Mouse (Mus musculus) kidney, embryonic 16.5 days (tissue): ENCODE data around the gene Nrm. TPM values are rescaled to one million over a fixed set of nuclear protein-coding genes. Genes with fewer than 3 reads are reported as not detected.
A peak's percentile ranks its signal among the peaks of the same experiment; 100 is the strongest.

Experiments
- ATAC-seq: fragments of 200-750 bp; cut with Nextera tagmentation; 2 replicates; pipeline ENCODE4 v1.8.0; 2017; ENCODE audit warnings: moderate TSS enrichment; ENCODE audit not compliant: low FRiP score, low TSS enrichment
- H3K27ac ChIP-seq: fragments of 300-500 bp; sonication (generic); 2 replicates; pipeline ENCODE4 v1.5.1; 2014; ENCODE audit warnings: low read length
- H3K27me3 ChIP-seq: fragments of 300-500 bp; sonication (generic); 2 replicates; pipeline ENCODE4 v1.6.1; 2014; ENCODE audit warnings: low read length, control low read depth, mixed read lengths; ENCODE audit not compliant: insufficient read depth
- H3K36me3 ChIP-seq: fragments of 300-500 bp; sonication (generic); 2 replicates; pipeline ENCODE4 v1.6.1; 2014; ENCODE audit warnings: low read length, control low read depth, mixed read lengths; ENCODE audit not compliant: insufficient read depth
- H3K4me1 ChIP-seq: fragments of 300-500 bp; sonication (generic); 2 replicates; pipeline ENCODE4 v1.6.1; 2014; ENCODE audit warnings: low read length, control low read depth, mixed read lengths; ENCODE audit not compliant: insufficient read depth
- H3K4me2 ChIP-seq: fragments of 300-500 bp; sonication (generic); replicated peaks from 2 replicates; pipeline ENCODE4 v1.6.1; 2014; ENCODE audit warnings: low read depth, low read length
- H3K4me3 ChIP-seq: fragments of 300-500 bp; sonication (generic); 2 replicates; pipeline ENCODE4 v1.5.1; 2014; ENCODE audit warnings: mild to moderate bottlenecking, low read length
- H3K9ac ChIP-seq: fragments of 300-500 bp; sonication (generic); replicated peaks from 2 replicates; pipeline ENCODE4 v1.6.1; 2014; ENCODE audit warnings: low read length
- H3K9me3 ChIP-seq: fragments of 300-500 bp; sonication (generic); 2 replicates; pipeline ENCODE4 v1.6.1; 2016; ENCODE audit warnings: low read length, control low read depth
- WGBS: fragments of 180-500 bp; shearing (Covaris S2); extraction: QIAGEN DNeasy Blood & Tissue Kit; methylation state at CpG from one replicate; pipeline ENCODE4 v1.1.7; 2014; 5-methylcytosine and 5-hydroxymethylcytosine counted together
- polyA plus RNA-seq: library from polyadenylated mRNA; unstranded; fragments of >200 nt; fragmentation: Nextera tagmentation; extraction: Ambion mirVana; gene quantifications from 2 replicates; pipeline ENCODE4 v1.2.1, GENCODE M21; 2015

The Nrm gene
- polyA plus RNA-seq, 1 experiment from 2014 or later = 63.3 TPM

- peaks cover 48% of the 10 kb centered on the region for H3K4me1 ChIP-seq
These were observed 3.8 kb downstream of the Nrm start for GRCm38 (mm10) chr17:35864832-35865353.

GRCm38 (mm10) chr17:35865481-35866280, 4.6 kb downstream of the Nrm start, which contains the start of gene Ppp1r18:
TSS of gene Ppp1r18 (plus strand) at chr17:35865593.
- Histone ChIP-seq H3K9me3 (no peaks in the 10 kb centered on the region), H3K4me3 (peak within 1 kb of the TSS; percentile 68), H3K4me2 (peak within 1 kb of the TSS; percentile 83), H3K9ac (peak within 1 kb of the TSS; percentile 85), H3K36me3 (no peaks in the 10 kb centered on the region), H3K27ac (peak within 1 kb of the TSS; percentile 98), H3K27me3 (no peaks in the 10 kb centered on the region), H3K4me1 (peaks cover 51% of the 10 kb centered on the region)
- WGBS = 0% methylated on average over 32 of the region's 48 CpGs
- ATAC-seq = peak; percentile 66

More at GRCm38 (mm10) chr17:35864832-35865353, 3.8 kb downstream of the Nrm start:
- Histone ChIP-seq H3K36me3 (no peaks in the 10 kb centered on the region), H3K9me3 (no peaks in the 10 kb centered on the region), H3K4me3 (peak overlapping the region; percentile 68), H3K4me2 (peak overlapping the region; percentile 83), H3K27me3 (no peaks in the 10 kb centered on the region), H3K9ac (peak overlapping the region; percentile 85), H3K27ac (peak overlapping the region; percentile 98)
- 26% methylated on average over 10 of the region's 10 CpGs for WGBS
- ATAC-seq = no peak

- peak; percentile 40 for ATAC-seq
- Histone ChIP-seq H3K27me3 (no peaks in the 10 kb centered on the region), H3K4me2 (peak overlapping the region; percentile 83), H3K4me1 (peaks cover 52% of the 10 kb centered on the region), H3K9ac (peak overlapping the region; percentile 85), H3K4me3 (peak overlapping the region; percentile 68), H3K36me3 (0 out of 2 replicates have a peak, but pooled peaks cover 5% of the 10 kb centered on the region), H3K27ac (peak overlapping the region; percentile 98), H3K9me3 (peaks cover 3% of the 10 kb centered on the region; the same call in 1 of the 2 replicates)
- under 1% methylated on average over 35 of the region's 38 CpGs for WGBS
These were observed 5.2 kb downstream of the Nrm start for GRCm38 (mm10) chr17:35866281-35866831.

DNA sequence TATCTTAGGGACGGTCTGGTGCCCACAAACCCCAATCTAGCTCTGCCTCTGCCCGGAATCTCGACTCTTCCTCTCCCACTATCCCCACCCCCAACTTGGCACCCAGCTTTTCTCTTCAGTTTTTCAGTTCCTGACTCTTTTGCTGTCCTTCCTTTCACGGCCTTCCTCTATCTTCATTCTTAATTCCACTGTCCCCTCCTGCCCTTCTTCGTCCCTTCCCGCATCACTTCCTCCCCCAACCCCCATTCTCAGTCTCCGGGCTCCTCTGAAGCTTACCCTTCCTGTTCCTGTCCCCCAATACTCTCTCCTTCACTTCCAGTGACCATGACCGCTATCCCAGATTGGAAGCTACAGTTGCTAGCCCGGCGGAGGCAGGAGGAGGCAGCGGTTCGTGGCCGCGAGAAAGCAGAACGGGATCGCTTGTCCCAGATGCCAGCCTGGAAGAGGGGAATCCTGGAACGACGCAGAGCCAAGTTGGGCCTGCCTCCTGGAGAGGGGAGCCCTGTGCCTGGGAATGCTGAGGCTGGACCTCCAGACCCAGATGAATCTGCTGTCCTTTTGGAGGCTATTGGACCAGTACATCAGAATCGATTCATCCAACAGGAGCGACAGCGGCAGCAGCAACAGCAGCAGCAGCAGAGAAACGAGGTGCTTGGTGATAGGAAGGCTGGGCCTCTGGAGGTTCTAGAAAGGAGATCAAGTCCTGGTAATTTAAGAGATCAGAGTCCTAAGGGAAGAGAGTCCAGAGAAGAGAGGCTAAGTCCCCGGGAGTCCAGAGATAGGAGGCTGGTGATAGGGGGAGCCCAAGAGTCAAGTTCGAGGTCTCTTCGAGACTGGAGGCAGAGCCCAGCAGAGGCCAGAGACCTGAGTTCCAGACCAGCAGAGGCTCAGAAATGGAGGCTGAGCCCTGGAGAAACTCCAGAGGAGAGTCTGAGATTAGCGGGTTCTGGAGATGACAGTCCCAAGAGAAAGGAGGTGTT, 6.1 kb downstream of the Nrm start:
- 8% methylated on average over 26 of the region's 26 CpGs for WGBS
- Histone ChIP-seq H3K4me3 (peak overlapping the region; percentile 68), H3K27ac (peak overlapping the region; percentile 98), H3K9ac (peak overlapping the region; percentile 85), H3K27me3 (no peaks in the 10 kb centered on the region), H3K36me3 (0 out of 2 replicates have a peak, but pooled peaks cover 5% of the 10 kb centered on the region), H3K4me2 (peak overlapping the region; percentile 83), H3K9me3 (peaks cover 4% of the 10 kb centered on the region; the same call in 1 of the 2 replicates), H3K4me1 (peaks cover 51% of the 10 kb centered on the region)
- ATAC-seq = no peak

DNA sequence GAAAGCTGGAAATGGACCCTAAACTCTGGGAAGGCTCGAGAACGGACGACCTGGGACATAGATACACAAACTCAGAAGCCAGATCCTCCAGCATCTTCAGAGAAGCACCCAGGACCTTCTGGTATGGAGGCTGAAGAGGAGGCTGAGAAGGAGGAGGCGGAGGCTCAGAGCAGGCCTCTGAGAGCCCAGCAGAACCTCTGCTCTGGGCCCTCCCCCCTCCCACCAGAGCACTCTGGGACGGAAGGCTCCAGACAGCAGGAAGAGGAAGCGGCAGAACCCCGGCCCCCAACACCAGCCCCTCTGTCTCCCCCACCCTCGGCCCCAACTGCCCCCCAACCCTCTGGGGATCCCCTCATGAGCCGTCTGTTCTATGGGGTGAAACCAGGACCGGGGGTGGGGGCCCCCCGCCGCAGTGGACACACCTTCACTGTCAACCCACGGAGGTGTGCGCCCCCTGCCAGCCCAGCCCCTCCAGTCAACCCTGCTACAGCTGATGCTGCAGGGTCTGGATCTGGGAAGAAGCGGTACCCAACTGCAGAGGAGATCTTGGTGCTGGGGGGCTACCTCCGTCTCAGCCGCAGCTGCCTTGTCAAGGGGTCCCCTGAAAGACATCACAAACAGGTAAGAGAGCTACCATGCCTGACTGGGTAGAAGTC, 7.2 kb downstream of the Nrm start:
- 28% methylated on average over 16 of the region's 17 CpGs for WGBS
- Histone ChIP-seq H3K9me3 (peaks cover 4% of the 10 kb centered on the region; the same call in 1 of the 2 replicates), H3K4me3 (peak overlapping the region; percentile 68), H3K27ac (peak overlapping the region; percentile 98), H3K4me2 (peak overlapping the region; percentile 83), H3K9ac (peak overlapping the region; percentile 85), H3K27me3 (no peaks in the 10 kb centered on the region), H3K36me3 (0 out of 2 replicates have a peak, but pooled peaks cover 5% of the 10 kb centered on the region), H3K4me1 (peaks cover 52% of the 10 kb centered on the region)
- no peak for ATAC-seq

GRCm38 (mm10) chr17:35868961-35869345, 7.8 kb downstream of the Nrm start:
- Histone ChIP-seq H3K4me3 (peak overlapping the region; percentile 68), H3K27me3 (no peaks in the 10 kb centered on the region), H3K36me3 (0 out of 2 replicates have a peak, but pooled peaks cover 5% of the 10 kb centered on the region), H3K4me1 (peaks cover 56% of the 10 kb centered on the region), H3K9ac (peak overlapping the region; percentile 85), H3K4me2 (peak overlapping the region; percentile 83), H3K9me3 (peaks cover 4% of the 10 kb centered on the region; the same call in 1 of the 2 replicates), H3K27ac (peak overlapping the region; percentile 98)
- no peak for ATAC-seq
- 5% methylated on average over 7 of the region's 7 CpGs for WGBS

GRCm38 (mm10) chr17:35869346-35870067, 8.4 kb downstream of the Nrm start:
- WGBS = 5% methylated on average over 7 of the region's 7 CpGs
- H3K27me3 ChIP-seq = no peaks in the 10 kb centered on the region
- H3K4me1 ChIP-seq = peaks cover 52% of the 10 kb centered on the region
- peaks cover 4% of the 10 kb centered on the region; the same call in 1 of the 2 replicates for H3K9me3 ChIP-seq
- H3K27ac ChIP-seq = peak overlapping the region; percentile 98
- H3K36me3 ChIP-seq = 0 out of 2 replicates have a peak, but pooled peaks cover 5% of the 10 kb centered on the region
- ATAC-seq = no peak
- peak overlapping the region; percentile 68 for H3K4me3 ChIP-seq
- peak overlapping the region; percentile 85 for H3K9ac ChIP-seq
- peak overlapping the region; percentile 83 for H3K4me2 ChIP-seq

DNA sequence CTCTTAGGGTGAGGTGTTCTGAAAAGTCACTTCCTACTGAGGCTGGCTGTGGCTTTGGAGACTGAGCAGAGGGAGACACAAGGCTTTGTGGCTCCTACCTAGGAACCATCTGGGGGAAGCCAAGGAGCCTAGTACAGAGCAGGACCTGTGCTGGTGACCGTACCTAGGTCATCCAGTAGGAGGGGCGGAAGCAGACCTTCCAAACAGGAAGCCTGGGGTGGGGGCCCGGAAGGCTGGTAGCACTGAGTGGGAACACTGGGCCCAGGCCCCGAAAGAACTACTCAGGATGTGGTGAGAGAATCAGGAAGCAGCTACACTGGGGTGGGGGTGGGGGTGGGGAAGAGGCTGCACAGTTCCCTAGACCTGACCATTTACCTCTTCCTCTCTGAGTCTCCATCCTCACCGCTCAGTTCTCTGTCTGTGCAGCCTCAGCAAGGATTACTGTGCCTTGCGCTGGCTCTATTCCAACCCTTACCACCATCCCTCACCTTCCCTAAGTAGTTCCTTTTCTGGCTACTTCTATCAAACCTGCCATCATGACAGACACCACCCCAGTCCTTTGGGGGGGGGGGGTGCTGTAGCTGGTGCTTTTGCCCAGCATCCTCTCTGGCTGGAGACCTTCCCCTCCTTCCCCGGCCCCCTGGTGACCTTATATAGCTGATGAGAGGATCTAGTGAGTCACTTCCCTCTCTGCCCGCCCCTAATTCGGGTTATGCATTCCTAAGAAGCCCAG, 9.2 kb downstream of the Nrm start:
- Histone ChIP-seq H3K4me3 (peak overlapping the region; percentile 68), H3K4me2 (peak overlapping the region; percentile 83), H3K9ac (peak overlapping the region; percentile 85), H3K4me1 (peaks cover 44% of the 10 kb centered on the region), H3K27ac (peak overlapping the region; percentile 98), H3K9me3 (peaks cover 4% of the 10 kb centered on the region; the same call in 1 of the 2 replicates), H3K27me3 (no peaks in the 10 kb centered on the region), H3K36me3 (peaks cover 10% of the 10 kb centered on the region; the same call in 1 of the 2 replicates)
- WGBS = 55% methylated on average over 9 of the region's 9 CpGs
- no peak for ATAC-seq
